Mouse (Mus musculus): ENCODE data around the gene Gm43064. TPM values are rescaled to one million over a fixed set of nuclear protein-coding genes. Genes with fewer than 3 reads are reported as not detected.

The Gm43064 gene
- polyA plus RNA-seq, 1 experiment from 2014 or later, result not detected

- DNase-seq (no peak), ATAC-seq (ENCODE audit: low FRiP score, low TSS enrichment) (no peak)
- no peak overlapping the region for H3K27ac ChIP-seq (replicated peaks; ENCODE audit: low read depth, low read length)
- no peak overlapping the region for H3K4me3 ChIP-seq (replicated peaks; ENCODE audit: low read depth, low read length)
- no peak overlapping the region for H3K4me2 ChIP-seq (ENCODE audit: low read length)
- H3K36me3 ChIP-seq (ENCODE audit: control insufficient read depth, insufficient read depth, low read length), result peaks cover 15% of the 10 kb centered on the region
- H3K4me1 ChIP-seq (ENCODE audit: control insufficient read depth, insufficient read depth, low read length), result no peaks in the 10 kb centered on the region
- H3K9ac ChIP-seq (replicated peaks; ENCODE audit: low read length), result no peak overlapping the region
- no peaks in the 10 kb centered on the region for H3K9me3 ChIP-seq (ENCODE audit: control insufficient read depth, low read length)
- no peaks in the 10 kb centered on the region for H3K27me3 ChIP-seq (ENCODE audit: control insufficient read depth, insufficient read depth, low read length)
- WGBS, result 88% methylated on average over 7 of the region's 7 CpGs
These were observed 30.2 kb upstream of the Gm43064 start for GRCm38 (mm10) chr3:103779183-103779582.

DNA sequence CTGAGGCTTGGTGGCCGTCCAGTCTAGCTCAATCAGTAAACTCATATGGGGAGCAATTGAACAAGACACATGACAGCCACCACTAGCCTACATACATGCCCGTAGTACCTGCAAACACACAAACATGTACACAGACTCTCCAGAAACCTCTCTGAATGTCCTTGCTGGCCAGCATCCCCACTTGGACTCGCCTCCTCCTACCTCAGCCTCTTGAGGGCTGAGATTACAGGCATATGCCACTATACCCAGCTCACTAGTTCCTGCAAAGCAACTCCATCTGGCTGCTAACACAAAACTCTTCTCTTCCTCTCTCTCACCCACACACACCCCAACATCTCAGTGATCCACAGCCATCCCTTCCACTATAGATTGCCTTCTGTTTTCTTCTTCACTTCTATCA lies 29.1 kb upstream of the Gm43064 start:
- Histone ChIP-seq H3K4me3 (replicated peaks; ENCODE audit: low read depth, low read length) (no peak overlapping the region), H3K9me3 (ENCODE audit: control insufficient read depth, low read length) (no peaks in the 10 kb centered on the region), H3K4me1 (ENCODE audit: control insufficient read depth, insufficient read depth, low read length) (no peaks in the 10 kb centered on the region), H3K27me3 (ENCODE audit: control insufficient read depth, insufficient read depth, low read length) (no peaks in the 10 kb centered on the region), H3K27ac (replicated peaks; ENCODE audit: low read depth, low read length) (no peak overlapping the region), H3K4me2 (ENCODE audit: low read length) (no peak overlapping the region), H3K36me3 (ENCODE audit: control insufficient read depth, insufficient read depth, low read length) (peaks cover 15% of the 10 kb centered on the region), H3K9ac (replicated peaks; ENCODE audit: low read length) (no peak overlapping the region)
- 95% methylated on average over 3 of the region's 3 CpGs for WGBS
- DNase-seq (no peak), ATAC-seq (ENCODE audit: low FRiP score, low TSS enrichment) (no peak)

DNA sequence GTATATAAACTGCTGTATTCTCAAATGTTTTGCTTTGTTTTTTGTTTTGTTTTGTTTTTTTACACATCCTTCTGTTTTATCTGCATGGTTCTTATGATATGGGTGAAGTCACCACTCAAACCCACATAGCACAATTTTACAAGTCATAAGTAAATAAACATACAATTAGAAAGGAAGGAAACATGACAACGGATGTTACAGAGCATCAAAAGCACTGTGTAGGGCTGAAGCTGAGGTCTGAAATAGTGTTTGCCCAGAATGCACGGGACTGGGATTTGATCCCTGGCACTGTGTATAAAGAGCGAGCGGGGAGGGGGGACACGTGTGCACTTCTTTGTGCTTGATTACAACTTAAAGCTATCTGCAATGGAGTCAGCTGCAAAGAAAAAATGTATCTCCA lies 28.6 kb upstream of the Gm43064 start:
- DNase-seq, result no peak
- WGBS, result 84% methylated on average over 5 of the region's 5 CpGs
- ATAC-seq (ENCODE audit: low FRiP score, low TSS enrichment), result no peak
- Histone ChIP-seq H3K9me3 (ENCODE audit: control insufficient read depth, low read length) (no peaks in the 10 kb centered on the region), H3K4me1 (ENCODE audit: control insufficient read depth, insufficient read depth, low read length) (no peaks in the 10 kb centered on the region), H3K4me2 (ENCODE audit: low read length) (no peak overlapping the region), H3K9ac (replicated peaks; ENCODE audit: low read length) (no peak overlapping the region), H3K27ac (replicated peaks; ENCODE audit: low read depth, low read length) (no peak overlapping the region), H3K27me3 (ENCODE audit: control insufficient read depth, insufficient read depth, low read length) (no peaks in the 10 kb centered on the region), H3K36me3 (ENCODE audit: control insufficient read depth, insufficient read depth, low read length) (peaks cover 13% of the 10 kb centered on the region), H3K4me3 (replicated peaks; ENCODE audit: low read depth, low read length) (no peak overlapping the region)

- Histone ChIP-seq H3K9me3 (ENCODE audit: control insufficient read depth, low read length) (no peaks in the 10 kb centered on the region), H3K36me3 (ENCODE audit: control insufficient read depth, insufficient read depth, low read length) (no peaks in the 10 kb centered on the region; the same call in 1 of the 2 replicates), H3K4me3 (replicated peaks; ENCODE audit: low read depth, low read length) (no peak overlapping the region), H3K27ac (replicated peaks; ENCODE audit: low read depth, low read length) (no peak overlapping the region), H3K4me2 (ENCODE audit: low read length) (no peak overlapping the region), H3K4me1 (ENCODE audit: control insufficient read depth, insufficient read depth, low read length) (no peaks in the 10 kb centered on the region), H3K9ac (replicated peaks; ENCODE audit: low read length) (no peak overlapping the region), H3K27me3 (ENCODE audit: control insufficient read depth, insufficient read depth, low read length) (no peaks in the 10 kb centered on the region)
- WGBS, result 93% methylated on average over 4 of the region's 4 CpGs
- DNase-seq (no peak), ATAC-seq (ENCODE audit: low FRiP score, low TSS enrichment) (no peak)
These were observed 26.3 kb upstream of the Gm43064 start for GRCm38 (mm10) chr3:103782844-103783609.

DNA sequence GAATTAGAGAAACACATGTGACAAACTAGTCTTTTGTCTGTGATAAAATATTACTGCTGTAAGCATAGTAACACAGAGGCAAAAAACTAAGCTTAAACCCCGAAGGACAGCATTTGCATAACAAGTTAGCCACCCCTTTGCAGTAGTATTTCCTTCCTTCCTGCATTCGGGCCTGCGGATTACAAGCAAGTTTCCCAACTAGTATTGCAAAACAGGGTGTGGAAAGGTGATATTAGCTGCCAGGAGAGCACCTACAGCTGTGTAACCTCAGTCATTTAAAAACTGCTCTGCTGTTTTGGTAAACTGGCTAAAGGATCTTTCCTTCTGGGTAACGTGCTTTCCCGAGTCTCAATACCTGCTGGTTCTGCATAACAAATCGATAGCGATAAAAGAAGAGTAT lies 22.1 kb upstream of the Gm43064 start:
- Histone ChIP-seq H3K4me1 (ENCODE audit: control insufficient read depth, insufficient read depth, low read length) (peaks cover 15% of the 10 kb centered on the region), H3K27ac (replicated peaks; ENCODE audit: low read depth, low read length) (no peak overlapping the region), H3K9me3 (ENCODE audit: control insufficient read depth, low read length) (no peaks in the 10 kb centered on the region), H3K4me3 (replicated peaks; ENCODE audit: low read depth, low read length) (no peak overlapping the region), H3K4me2 (ENCODE audit: low read length) (no peak overlapping the region), H3K36me3 (ENCODE audit: control insufficient read depth, insufficient read depth, low read length) (no peaks in the 10 kb centered on the region), H3K9ac (replicated peaks; ENCODE audit: low read length) (no peak overlapping the region), H3K27me3 (ENCODE audit: control insufficient read depth, insufficient read depth, low read length) (no peaks in the 10 kb centered on the region)
- DNase-seq (no peak), ATAC-seq (ENCODE audit: low FRiP score, low TSS enrichment) (no peak)
- 65% methylated on average over 7 of the region's 7 CpGs for WGBS

DNA sequence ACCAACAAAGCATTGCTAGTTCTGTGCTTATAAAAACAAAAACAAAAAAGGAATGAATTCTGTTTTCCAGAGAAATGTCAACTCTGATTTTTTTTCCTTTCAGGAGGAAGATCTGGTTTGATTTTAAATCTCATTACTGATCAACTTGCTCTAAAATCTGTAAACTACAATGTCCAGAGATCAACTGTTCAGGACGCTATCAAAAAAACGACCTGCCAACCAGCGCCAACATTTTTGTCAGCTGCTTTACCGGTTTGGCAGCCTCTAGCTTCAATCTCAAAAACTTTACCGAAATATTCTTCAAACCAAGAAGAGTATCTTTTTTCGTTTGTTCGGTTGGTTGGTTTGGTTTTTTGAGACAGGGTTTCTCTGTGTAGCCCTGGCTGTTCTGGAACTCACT lies 20.3 kb upstream of the Gm43064 start:
- 88% methylated on average over 7 of the region's 7 CpGs for WGBS
- ATAC-seq (ENCODE audit: low FRiP score, low TSS enrichment), result no peak
- H3K9me3 ChIP-seq (ENCODE audit: control insufficient read depth, low read length), result no peaks in the 10 kb centered on the region
- DNase-seq, result no peak
- no peak overlapping the region for H3K4me3 ChIP-seq (replicated peaks; ENCODE audit: low read depth, low read length)
- no peaks in the 10 kb centered on the region for H3K27me3 ChIP-seq (ENCODE audit: control insufficient read depth, insufficient read depth, low read length)
- H3K36me3 ChIP-seq (ENCODE audit: control insufficient read depth, insufficient read depth, low read length), result no peaks in the 10 kb centered on the region
- peak overlapping the region; percentile 68 for H3K4me2 ChIP-seq (ENCODE audit: low read length)
- no peak overlapping the region for H3K27ac ChIP-seq (replicated peaks; ENCODE audit: low read depth, low read length)
- peaks cover 15% of the 10 kb centered on the region for H3K4me1 ChIP-seq (ENCODE audit: control insufficient read depth, insufficient read depth, low read length)
- no peak overlapping the region for H3K9ac ChIP-seq (replicated peaks; ENCODE audit: low read length)

DNA sequence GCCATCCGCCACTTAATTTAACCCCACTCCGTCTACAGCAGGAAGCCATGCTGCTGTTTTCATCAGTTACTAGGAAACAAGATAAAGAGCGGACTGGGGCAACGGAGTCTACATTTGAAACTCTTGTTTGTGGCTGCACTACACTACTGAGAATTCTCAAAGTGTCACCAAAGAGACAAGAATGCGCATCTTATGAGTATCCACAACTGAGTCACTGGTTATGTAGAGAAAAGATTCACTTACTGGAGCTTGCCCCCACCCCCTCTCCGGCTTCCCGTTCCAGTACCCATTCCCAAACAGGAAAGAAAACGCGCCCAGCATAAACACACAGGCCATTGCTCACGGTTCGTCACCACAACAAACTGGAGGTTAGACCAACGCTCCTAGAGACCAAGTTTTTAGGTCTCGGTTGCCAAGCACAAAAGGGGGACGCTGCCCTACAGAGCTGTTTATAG lies 19.5 kb upstream of the Gm43064 start:
- DNase-seq (peak; percentile 43), ATAC-seq (ENCODE audit: low FRiP score, low TSS enrichment) (no peak)
- peak overlapping the region; percentile 91 for H3K9ac ChIP-seq (replicated peaks; ENCODE audit: low read length)
- peak overlapping the region; percentile 92 for H3K4me3 ChIP-seq (replicated peaks; ENCODE audit: low read depth, low read length)
- no peaks in the 10 kb centered on the region for H3K9me3 ChIP-seq (ENCODE audit: control insufficient read depth, low read length)
- no peaks in the 10 kb centered on the region for H3K36me3 ChIP-seq (ENCODE audit: control insufficient read depth, insufficient read depth, low read length)
- WGBS, result 4% methylated on average over 14 of the region's 14 CpGs
- no peaks in the 10 kb centered on the region for H3K27me3 ChIP-seq (ENCODE audit: control insufficient read depth, insufficient read depth, low read length)
- peak overlapping the region; percentile 91; the same call in 1 of the 2 replicates for H3K27ac ChIP-seq (replicated peaks; ENCODE audit: low read depth, low read length)
- H3K4me1 ChIP-seq (ENCODE audit: control insufficient read depth, insufficient read depth, low read length), result peaks cover 15% of the 10 kb centered on the region
- peak overlapping the region; percentile 68 for H3K4me2 ChIP-seq (ENCODE audit: low read length)

DNA sequence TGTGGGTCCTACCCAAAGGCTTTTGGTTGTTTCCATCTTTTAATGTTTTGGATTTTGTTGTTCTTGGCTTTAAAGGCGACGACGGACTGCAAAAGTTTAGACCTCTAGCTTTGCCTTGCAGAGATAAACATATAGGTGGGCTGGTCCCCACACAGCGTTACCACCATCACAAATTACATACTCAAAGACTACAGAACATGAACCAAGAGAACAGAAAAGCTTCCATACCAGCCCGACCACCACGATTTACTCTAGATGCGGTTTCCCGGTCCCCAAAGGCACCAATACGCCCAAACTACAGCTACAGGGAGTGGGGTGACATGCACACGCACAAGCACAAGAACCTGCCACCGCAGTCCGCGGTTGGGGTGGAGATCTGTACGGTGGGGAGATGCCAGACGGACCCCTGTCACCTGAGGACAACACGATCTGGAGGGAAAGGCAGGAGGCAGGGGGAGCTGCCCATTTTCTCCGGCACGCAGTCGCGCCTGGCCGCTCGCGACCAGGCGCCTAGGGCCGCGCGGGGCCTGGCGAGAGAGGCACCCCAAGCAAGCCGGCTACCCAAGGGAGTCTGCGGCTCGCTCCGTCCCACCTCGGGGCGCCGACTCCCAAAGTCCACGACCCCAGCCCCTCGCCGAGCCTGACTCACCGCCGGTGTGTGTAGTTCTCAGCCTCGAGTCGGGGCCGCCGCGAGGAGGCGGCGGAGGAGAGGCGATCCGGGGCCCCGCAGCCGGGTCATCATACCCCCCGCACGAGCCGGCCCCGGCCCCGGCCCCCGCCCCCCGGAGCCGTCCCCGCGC lies 18.8 kb upstream of the Gm43064 start:
- WGBS, result under 1% methylated on average over 57 of the region's 61 CpGs
- H3K9me3 ChIP-seq (ENCODE audit: control insufficient read depth, low read length), result no peaks in the 10 kb centered on the region
- H3K4me1 ChIP-seq (ENCODE audit: control insufficient read depth, insufficient read depth, low read length), result peaks cover 15% of the 10 kb centered on the region
- H3K27ac ChIP-seq (replicated peaks; ENCODE audit: low read depth, low read length), result peak overlapping the region; percentile 91
- ATAC-seq (ENCODE audit: low FRiP score, low TSS enrichment), result peak; percentile 83
- no peaks in the 10 kb centered on the region for H3K27me3 ChIP-seq (ENCODE audit: control insufficient read depth, insufficient read depth, low read length)
- peak overlapping the region; percentile 68 for H3K4me2 ChIP-seq (ENCODE audit: low read length)
- H3K36me3 ChIP-seq (ENCODE audit: control insufficient read depth, insufficient read depth, low read length), result no peaks in the 10 kb centered on the region
- peak overlapping the region; percentile 92 for H3K4me3 ChIP-seq (replicated peaks; ENCODE audit: low read depth, low read length)
- DNase-seq, result peak; percentile 63
- peak overlapping the region; percentile 91 for H3K9ac ChIP-seq (replicated peaks; ENCODE audit: low read length)

All from midbrain, embryonic 14.5 days (tissue).